Mouse (Mus musculus) heart, embryonic 13.5 days (tissue): ENCODE data around the gene Cadm1. TPM values are rescaled to one million over a fixed set of nuclear protein-coding genes. Genes with fewer than 3 reads are reported as not detected.

Experiments
- ATAC-seq: fragments of 200-750 bp; cut with Nextera tagmentation; 2 replicates; pipeline ENCODE4 v1.8.0; 2017; ENCODE audit warnings: moderate TSS enrichment; ENCODE audit not compliant: insufficient number of reproducible peaks, low FRiP score, low TSS enrichment; ENCODE audit errors: extremely low read depth
- H3K27ac ChIP-seq: fragments of 300-500 bp; sonication (generic); replicated peaks from 2 replicates; pipeline ENCODE4 v1.5.1; 2015; ENCODE audit warnings: moderate library complexity, mild to moderate bottlenecking, inconsistent platforms
- H3K27me3 ChIP-seq: fragments of 300-500 bp; sonication (generic); replicated peaks from 2 replicates; pipeline ENCODE4 v1.6.1; 2015; ENCODE audit warnings: mild to moderate bottlenecking, inconsistent platforms
- H3K36me3 ChIP-seq: fragments of 300-500 bp; sonication (generic); 2 replicates; pipeline ENCODE4 v1.6.1; 2015; ENCODE audit warnings: mild to moderate bottlenecking, inconsistent platforms
- H3K4me1 ChIP-seq: fragments of 300-500 bp; sonication (generic); 2 replicates; pipeline ENCODE4 v1.6.1; 2015; ENCODE audit warnings: inconsistent platforms
- H3K4me2 ChIP-seq: fragments of 300-500 bp; sonication (generic); 2 replicates; pipeline ENCODE4 v1.6.1; 2015; ENCODE audit warnings: inconsistent platforms, mild to moderate bottlenecking, moderate library complexity
- H3K4me3 ChIP-seq: fragments of 300-500 bp; sonication (generic); 2 replicates; pipeline ENCODE4 v1.5.1; 2015; ENCODE audit warnings: moderate library complexity, mild to moderate bottlenecking, inconsistent platforms
- H3K9ac ChIP-seq: fragments of 300-500 bp; sonication (generic); 2 replicates; pipeline ENCODE4 v1.6.1; 2015; ENCODE audit warnings: inconsistent platforms, mild to moderate bottlenecking, moderate library complexity
- H3K9me3 ChIP-seq: fragments of 300-500 bp; sonication (generic); 2 replicates; pipeline ENCODE4 v1.6.1; 2016; ENCODE audit warnings: inconsistent platforms
- WGBS: fragments of 180-500 bp; shearing (Covaris S2); methylation state at CpG from one replicate; pipeline ENCODE4 v1.1.7; 2015; ENCODE audit warnings: mixed read lengths; 5-methylcytosine and 5-hydroxymethylcytosine counted together
- polyA plus RNA-seq: library from polyadenylated mRNA; unstranded; fragments of >200 nt; fragmentation: Nextera tagmentation; extraction: Ambion mirVana; gene quantifications from 2 replicates; pipeline ENCODE4 v1.2.1, GENCODE M21; 2015

The Cadm1 gene
- polyA plus RNA-seq, 1 experiment from 2014 or later = 16.0 TPM

DNA sequence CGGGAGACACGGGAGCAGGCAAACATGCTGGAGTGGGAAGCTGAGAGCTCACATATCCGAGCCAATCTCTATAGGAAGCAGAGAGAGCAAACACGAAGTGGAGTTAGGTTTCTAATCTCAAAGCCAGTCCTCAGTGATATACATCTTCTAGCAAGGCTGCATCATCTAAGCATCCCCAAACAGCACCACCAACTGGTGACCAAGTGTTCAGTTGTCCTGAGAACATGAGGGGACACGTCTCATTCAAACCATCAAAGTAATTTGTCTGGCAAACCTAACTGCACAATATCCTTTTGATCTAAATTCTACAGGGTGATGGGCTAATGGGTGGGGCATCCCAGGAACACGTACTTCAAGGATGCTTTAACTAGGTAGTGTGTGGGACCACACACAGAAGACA, 376.5 kb downstream of the Cadm1 start:
- ATAC-seq = no peak
- WGBS = 57% methylated on average over 6 of the region's 6 CpGs

More for the DNA sequence above, 376.5 kb downstream of the Cadm1 start:
- no peak overlapping the region for H3K9ac ChIP-seq
- H3K4me3 ChIP-seq = no peak overlapping the region
- H3K9me3 ChIP-seq = no peaks in the 10 kb centered on the region
- H3K36me3 ChIP-seq = no peaks in the 10 kb centered on the region
- H3K4me1 ChIP-seq = no peaks in the 10 kb centered on the region
- H3K27me3 ChIP-seq = no peaks in the 10 kb centered on the region; the same call in 1 of the 2 replicates
- H3K4me2 ChIP-seq = no peak overlapping the region
- no peak overlapping the region for H3K27ac ChIP-seq
